Mouse (Mus musculus) small intestine, adult 2 months (tissue): Measurements from ENCODE around the gene Ago4. TPM values are rescaled to one million over a fixed set of nuclear protein-coding genes. Genes with fewer than 3 reads are reported as not detected.

Source experiments
- H3K27ac ChIP-seq: fragments of 200-500 bp; 2 replicates; pipeline ENCODE4 v1.5.1; 2012; ENCODE audit warnings: low read depth, low read length, control low read depth, inconsistent platforms; ENCODE audit not compliant: insufficient read depth
- H3K27me3 ChIP-seq: fragments of 200-500 bp; 2 replicates; pipeline ENCODE4 v1.6.1; 2012; ENCODE audit warnings: mild to moderate bottlenecking, moderate library complexity, low read length, inconsistent platforms; ENCODE audit not compliant: control insufficient read depth, insufficient read depth
- H3K36me3 ChIP-seq: fragments of 200-500 bp; 2 replicates; pipeline ENCODE4 v1.6.1; 2012; ENCODE audit warnings: mild to moderate bottlenecking, low read length, control low read depth, inconsistent platforms; ENCODE audit not compliant: control insufficient read depth, insufficient read depth
- H3K4me1 ChIP-seq: fragments of 200-500 bp; 2 replicates; pipeline ENCODE4 v1.6.1; 2012; ENCODE audit warnings: low read length, inconsistent platforms, mixed read lengths; ENCODE audit not compliant: control insufficient read depth, insufficient read depth, insufficient read length
- H3K4me3 ChIP-seq: fragments of 200-500 bp; 2 replicates; pipeline ENCODE4 v1.5.1; 2012; ENCODE audit warnings: low read depth, mild to moderate bottlenecking, control low read depth, inconsistent platforms, low read length, moderate library complexity
- CTCF ChIP-seq: fragments of 200-500 bp; IDR thresholded peaks from 2 replicates; pipeline ENCODE4 v1.5.1; 2012; ENCODE audit warnings: low read depth, mild to moderate bottlenecking, control low read depth, inconsistent platforms, low read length, moderate library complexity, mixed read lengths; ENCODE audit not compliant: insufficient replicate concordance, insufficient read length; ENCODE audit errors: extremely low read depth
- POLR2A ChIP-seq: fragments of 200-500 bp; IDR thresholded peaks from 2 replicates; pipeline ENCODE4 v1.6.1; 2012; ENCODE audit warnings: low read depth, mild to moderate bottlenecking, control low read depth, inconsistent platforms, low read length, moderate library complexity
- WGBS: fragments of 180-500 bp; shearing (Covaris S2); methylation state at CpG from one replicate; pipeline ENCODE4 v1.1.7; 2018; 5-methylcytosine and 5-hydroxymethylcytosine counted together
- polyA plus RNA-seq: library from polyadenylated mRNA; depleted of rRNA; stranded (reverse); fragments of >200 nt; gene quantifications from 2 replicates; pipeline ENCODE4 v1.2.3, GENCODE M21; 2012

Gene Ago4
- polyA plus RNA-seq, 1 experiment = 0.63 TPM

- Histone ChIP-seq H3K27ac (no peak overlapping the region), H3K4me1 (no peaks in the 10 kb centered on the region), H3K27me3 (no peaks in the 10 kb centered on the region), H3K36me3 (no peaks in the 10 kb centered on the region), H3K4me3 (no peak overlapping the region)
- WGBS = 46% methylated on average over 1 of the region's 1 CpGs
- no peak for TF ChIP-seq CTCF
- TF ChIP-seq POLR2A = no peak
Observed at GRCm38 (mm10) chr4:126498601-126499000, 34.7 kb downstream of the Ago4 start.

- TF ChIP-seq POLR2A (no peak), CTCF (no peak)
- Histone ChIP-seq H3K4me1 (no peaks in the 10 kb centered on the region), H3K27me3 (no peaks in the 10 kb centered on the region), H3K36me3 (0 out of 2 replicates have a peak, but pooled peaks cover 2% of the 10 kb centered on the region), H3K27ac (no peak overlapping the region), H3K4me3 (no peak overlapping the region)
- WGBS = 50% methylated on average over 2 of the region's 2 CpGs
Observed at GRCm38 (mm10) chr4:126496963-126497362, 36.3 kb downstream of the Ago4 start.

GRCm38 (mm10) chr4:126495942-126496790 lies 37.1 kb downstream of the Ago4 start:
- Histone ChIP-seq H3K4me1 (no peaks in the 10 kb centered on the region), H3K27me3 (no peaks in the 10 kb centered on the region), H3K36me3 (0 out of 2 replicates have a peak, but pooled peaks cover 2% of the 10 kb centered on the region), H3K4me3 (no peak overlapping the region), H3K27ac (no peak overlapping the region)
- 68% methylated on average over 5 of the region's 5 CpGs for WGBS
- no peak for TF ChIP-seq POLR2A
- TF ChIP-seq CTCF = no peak

- no peak overlapping the region; the same call in 1 of the 2 replicates for H3K27ac ChIP-seq
- 62% methylated on average over 5 of the region's 5 CpGs for WGBS
- TF ChIP-seq POLR2A = no peak
- no peak for TF ChIP-seq CTCF
Observed at GRCm38 (mm10) chr4:126495453-126495852, 37.8 kb downstream of the Ago4 start.

GRCm38 (mm10) chr4:126493416-126493815 lies 39.9 kb downstream of the Ago4 start:
- Histone ChIP-seq H3K36me3 (0 out of 2 replicates have a peak, but pooled peaks cover 2% of the 10 kb centered on the region), H3K27ac (no peak overlapping the region), H3K4me3 (no peak overlapping the region), H3K4me1 (no peaks in the 10 kb centered on the region), H3K27me3 (no peaks in the 10 kb centered on the region; the same call in 1 of the 2 replicates)
- TF ChIP-seq POLR2A (no peak), CTCF (no peak)
- 77% methylated on average over 4 of the region's 4 CpGs for WGBS

More at GRCm38 (mm10) chr4:126495453-126495852, 37.8 kb downstream of the Ago4 start:
- H3K36me3 ChIP-seq = 0 out of 2 replicates have a peak, but pooled peaks cover 2% of the 10 kb centered on the region
- no peaks in the 10 kb centered on the region for H3K27me3 ChIP-seq
- no peaks in the 10 kb centered on the region for H3K4me1 ChIP-seq
- H3K4me3 ChIP-seq = no peak overlapping the region

GRCm38 (mm10) chr4:126491977-126492376 lies 41.3 kb downstream of the Ago4 start:
- Histone ChIP-seq H3K36me3 (0 out of 2 replicates have a peak, but pooled peaks cover 2% of the 10 kb centered on the region), H3K4me1 (no peaks in the 10 kb centered on the region), H3K4me3 (no peak overlapping the region), H3K27me3 (no peaks in the 10 kb centered on the region; the same call in 1 of the 2 replicates), H3K27ac (no peak overlapping the region)
- no peak for TF ChIP-seq POLR2A
- no peak for TF ChIP-seq CTCF
- WGBS = 65% methylated on average over 5 of the region's 5 CpGs

- Histone ChIP-seq H3K27me3 (no peaks in the 10 kb centered on the region; the same call in 1 of the 2 replicates), H3K27ac (no peak overlapping the region), H3K4me1 (no peaks in the 10 kb centered on the region), H3K36me3 (0 out of 2 replicates have a peak, but pooled peaks cover 2% of the 10 kb centered on the region), H3K4me3 (no peak overlapping the region)
- TF ChIP-seq POLR2A (no peak), CTCF (no peak)
- 85% methylated on average over 12 of the region's 12 CpGs for WGBS
Observed at GRCm38 (mm10) chr4:126490726-126491125, 42.5 kb downstream of the Ago4 start.

- no peak overlapping the region for H3K4me3 ChIP-seq
- WGBS = 62% methylated on average over 5 of the region's 5 CpGs
- no peaks in the 10 kb centered on the region for H3K4me1 ChIP-seq
Observed at GRCm38 (mm10) chr4:126489811-126490210, 43.5 kb downstream of the Ago4 start.

More at GRCm38 (mm10) chr4:126489811-126490210, 43.5 kb downstream of the Ago4 start:
- Histone ChIP-seq H3K27ac (no peak overlapping the region), H3K27me3 (no peaks in the 10 kb centered on the region; the same call in 1 of the 2 replicates), H3K36me3 (0 out of 2 replicates have a peak, but pooled peaks cover 2% of the 10 kb centered on the region)
- TF ChIP-seq POLR2A = no peak
- TF ChIP-seq CTCF = no peak
